Mouse (Mus musculus): ENCODE data around the gene Veph1. TPM values are rescaled to one million over a fixed set of nuclear protein-coding genes. Genes with fewer than 3 reads are reported as not detected.

The Veph1 gene
- polyA plus RNA-seq, 1 experiment from 2014 or later: 2.7 TPM

DNA sequence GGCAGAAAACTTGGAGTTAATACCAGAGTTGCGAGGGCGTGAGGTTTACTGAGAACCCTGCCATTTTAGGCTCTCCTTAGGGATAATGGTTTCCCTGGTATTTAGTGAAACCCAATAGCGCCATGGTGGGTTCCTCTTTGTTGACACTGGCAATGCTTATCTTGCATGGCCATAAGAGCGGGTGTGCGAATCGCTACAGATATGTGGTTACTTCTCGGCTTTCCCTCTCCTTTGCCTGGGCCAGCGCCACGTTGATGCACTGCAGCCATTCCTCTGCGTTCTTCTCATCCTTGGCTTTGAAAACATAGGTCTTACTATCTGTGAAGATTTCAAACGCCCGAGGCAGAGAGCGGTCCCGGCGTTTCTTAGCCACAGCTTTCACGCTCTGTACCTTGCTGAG is 239.7 kb downstream of the Veph1 start:
- no peaks in the 10 kb centered on the region for H3K27me3 ChIP-seq (replicated peaks)
- WGBS: 96% methylated on average over 16 of the region's 16 CpGs
- H3K9me3 ChIP-seq (replicated peaks): no peaks in the 10 kb centered on the region
- no peaks in the 10 kb centered on the region for H3K4me1 ChIP-seq
- H3K4me2 ChIP-seq: no peak overlapping the region
- no peak overlapping the region for H3K4me3 ChIP-seq (replicated peaks)
- H3K27ac ChIP-seq (replicated peaks): no peak overlapping the region
- no peak overlapping the region for H3K9ac ChIP-seq (replicated peaks)
- ATAC-seq (ENCODE audit: low FRiP score): no peak
- H3K36me3 ChIP-seq: no peaks in the 10 kb centered on the region

DNA sequence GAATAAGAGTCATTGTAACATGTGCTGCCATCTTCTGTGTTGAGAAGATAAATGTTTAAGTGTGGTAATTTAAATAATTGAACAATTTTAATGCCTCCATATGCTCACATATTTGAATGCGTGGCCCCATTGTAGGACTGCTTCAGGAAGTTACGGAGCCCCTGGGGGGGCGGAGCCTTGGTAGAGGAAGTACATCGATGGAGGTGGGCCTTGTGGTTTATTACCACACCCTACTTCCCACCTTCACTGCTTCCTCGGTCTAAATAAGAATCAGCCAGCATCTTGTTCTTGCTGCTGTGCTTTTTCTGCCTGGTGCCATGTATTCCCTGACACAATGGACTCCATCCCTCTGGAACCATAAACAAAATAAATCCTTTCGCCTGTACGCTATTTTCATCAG is 241.0 kb downstream of the Veph1 start:
- no peaks in the 10 kb centered on the region for H3K9me3 ChIP-seq (replicated peaks)
- no peak overlapping the region for H3K9ac ChIP-seq (replicated peaks)
- WGBS: 87% methylated on average over 7 of the region's 7 CpGs
- H3K4me1 ChIP-seq: no peaks in the 10 kb centered on the region
- H3K4me3 ChIP-seq (replicated peaks): no peak overlapping the region
- ATAC-seq (ENCODE audit: low FRiP score): no peak
- H3K27me3 ChIP-seq (replicated peaks): no peaks in the 10 kb centered on the region
- no peaks in the 10 kb centered on the region for H3K36me3 ChIP-seq
- no peak overlapping the region for H3K4me2 ChIP-seq
- no peak overlapping the region for H3K27ac ChIP-seq (replicated peaks)

DNA sequence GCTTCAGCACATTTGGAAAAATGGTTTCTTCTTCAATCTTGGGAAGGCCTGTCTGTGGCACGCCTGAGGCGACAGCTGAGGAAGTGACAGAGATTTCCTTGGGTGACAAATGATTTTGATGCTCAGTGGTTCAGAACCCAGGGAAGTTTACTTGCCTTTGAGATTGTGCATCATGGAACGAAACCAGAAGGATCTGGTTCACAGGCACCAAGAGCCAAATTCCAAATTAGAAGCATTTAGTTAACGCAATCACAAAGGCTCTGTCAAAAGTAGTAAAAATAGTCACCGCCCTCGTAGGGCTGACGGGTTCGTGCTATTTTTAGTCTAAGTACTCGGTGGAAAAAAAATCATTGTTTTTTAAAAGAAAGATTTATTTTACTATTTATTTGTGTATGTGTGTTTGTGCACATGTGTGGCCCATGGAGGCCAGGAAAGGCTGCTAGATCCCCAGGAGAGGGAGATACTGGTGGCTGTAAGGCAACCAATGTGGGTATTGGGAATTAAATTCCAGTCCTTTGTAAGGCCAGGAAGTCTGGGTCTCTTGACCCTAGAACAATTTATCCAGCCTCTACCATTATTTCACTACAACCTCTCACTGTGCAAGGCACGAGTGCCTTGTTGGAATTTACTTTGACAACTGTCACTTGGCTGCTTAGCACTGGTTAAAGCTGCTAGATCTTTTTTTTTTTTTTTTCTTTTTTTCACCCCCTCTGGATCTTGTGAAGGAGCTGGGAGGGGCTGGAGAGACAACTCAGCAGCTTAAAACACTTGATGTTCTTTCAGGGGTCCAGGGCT is 246.3 kb downstream of the Veph1 start:
- H3K9me3 ChIP-seq (replicated peaks): no peaks in the 10 kb centered on the region
- H3K4me1 ChIP-seq: no peaks in the 10 kb centered on the region
- H3K27me3 ChIP-seq (replicated peaks): no peaks in the 10 kb centered on the region
- no peak overlapping the region for H3K4me2 ChIP-seq
- no peaks in the 10 kb centered on the region for H3K36me3 ChIP-seq
- no peak overlapping the region for H3K4me3 ChIP-seq (replicated peaks)
- ATAC-seq (ENCODE audit: low FRiP score): no peak
- no peak overlapping the region for H3K9ac ChIP-seq (replicated peaks)
- 68% methylated on average over 10 of the region's 10 CpGs for WGBS
- H3K27ac ChIP-seq (replicated peaks): no peak overlapping the region

DNA sequence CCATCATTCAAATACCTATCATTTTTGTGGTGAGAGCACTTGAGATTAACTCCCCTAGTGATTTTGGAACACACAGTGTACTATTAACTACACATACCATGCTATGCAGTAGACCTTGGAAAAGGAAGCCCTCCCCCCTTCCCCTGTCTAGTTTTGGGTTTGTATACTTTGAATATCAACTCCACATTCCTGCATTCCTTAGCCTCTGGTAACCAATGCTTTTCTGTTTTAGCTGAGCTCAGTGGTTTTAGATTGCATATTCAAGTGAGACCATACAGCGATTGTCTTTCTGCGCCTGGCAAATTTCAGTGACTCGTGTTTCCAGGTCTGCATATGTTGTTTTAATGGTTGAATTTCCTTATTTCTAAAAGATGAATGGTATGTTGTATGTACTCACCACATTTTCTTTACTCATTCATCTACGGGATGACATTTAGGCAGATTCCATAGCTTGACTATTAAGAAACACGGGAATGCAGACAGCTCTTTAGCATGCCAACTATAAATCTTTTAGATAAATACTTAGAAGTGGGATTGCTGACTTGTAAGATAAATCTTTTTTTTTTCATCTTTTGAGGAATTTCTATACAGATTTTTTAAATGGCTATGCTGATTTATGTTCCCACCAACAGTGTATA is 255.7 kb downstream of the Veph1 start:
- ATAC-seq (ENCODE audit: low FRiP score): no peak
- Histone ChIP-seq H3K4me3 (replicated peaks) (no peak overlapping the region), H3K27ac (replicated peaks) (no peak overlapping the region), H3K36me3 (no peaks in the 10 kb centered on the region), H3K9ac (replicated peaks) (no peak overlapping the region), H3K9me3 (replicated peaks) (no peaks in the 10 kb centered on the region), H3K27me3 (replicated peaks) (no peaks in the 10 kb centered on the region), H3K4me2 (no peak overlapping the region), H3K4me1 (no peaks in the 10 kb centered on the region)
- WGBS: 68% methylated on average over 5 of the region's 5 CpGs

DNA sequence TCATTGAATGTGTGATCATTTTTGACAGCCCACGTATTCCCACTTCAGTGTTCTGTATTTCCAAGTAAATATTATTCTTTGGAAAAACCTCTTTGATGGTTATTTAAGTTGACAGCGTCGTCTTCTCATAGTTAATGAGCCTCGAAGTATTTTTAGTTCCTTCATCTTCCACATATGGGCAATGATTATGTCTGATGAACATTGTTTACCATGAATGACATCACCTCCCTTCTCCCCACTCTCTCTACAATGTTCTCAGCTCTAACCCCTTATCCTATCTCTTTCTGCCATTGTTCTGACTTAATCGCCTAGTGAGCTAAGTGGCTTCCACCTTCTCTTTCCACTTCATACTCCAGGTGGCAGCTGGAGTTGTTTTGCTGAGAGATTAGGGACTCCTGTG is 261.4 kb downstream of the Veph1 start:
- H3K4me3 ChIP-seq (replicated peaks): no peak overlapping the region
- no peak overlapping the region for H3K9ac ChIP-seq (replicated peaks)
- no peak overlapping the region for H3K27ac ChIP-seq (replicated peaks)
- H3K27me3 ChIP-seq (replicated peaks): no peaks in the 10 kb centered on the region
- H3K4me1 ChIP-seq: no peaks in the 10 kb centered on the region
- WGBS: 90% methylated on average over 5 of the region's 5 CpGs
- H3K9me3 ChIP-seq (replicated peaks): no peaks in the 10 kb centered on the region
- no peak for ATAC-seq (ENCODE audit: low FRiP score)
- H3K4me2 ChIP-seq: no peak overlapping the region
- H3K36me3 ChIP-seq: no peaks in the 10 kb centered on the region

DNA sequence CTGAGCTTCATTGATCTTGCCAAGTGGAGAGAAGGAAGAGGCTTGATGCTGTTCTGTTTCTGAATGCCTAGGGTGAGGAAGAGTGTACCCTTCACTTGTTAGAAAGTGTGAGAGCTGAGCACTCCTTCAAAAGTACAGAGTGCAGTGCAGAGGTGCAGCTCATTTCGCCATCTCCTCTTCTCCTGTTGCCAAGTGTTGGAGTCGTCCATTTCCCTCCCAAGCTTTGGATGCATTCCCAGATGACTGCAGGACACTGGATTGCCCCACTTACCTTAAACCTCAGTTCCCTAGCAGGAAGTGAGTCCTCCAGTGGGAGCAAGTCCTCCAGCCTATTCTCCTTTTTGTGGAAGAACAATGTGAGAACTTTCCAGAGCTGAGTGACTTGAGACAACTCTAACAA is 263.3 kb downstream of the Veph1 start:
- Histone ChIP-seq H3K4me3 (replicated peaks) (no peak overlapping the region), H3K9me3 (replicated peaks) (no peaks in the 10 kb centered on the region), H3K9ac (replicated peaks) (no peak overlapping the region), H3K27me3 (replicated peaks) (no peaks in the 10 kb centered on the region), H3K4me1 (no peaks in the 10 kb centered on the region), H3K36me3 (no peaks in the 10 kb centered on the region), H3K4me2 (no peak overlapping the region), H3K27ac (replicated peaks) (no peak overlapping the region)
- 75% methylated on average over 2 of the region's 2 CpGs for WGBS
- no peak for ATAC-seq (ENCODE audit: low FRiP score)

DNA sequence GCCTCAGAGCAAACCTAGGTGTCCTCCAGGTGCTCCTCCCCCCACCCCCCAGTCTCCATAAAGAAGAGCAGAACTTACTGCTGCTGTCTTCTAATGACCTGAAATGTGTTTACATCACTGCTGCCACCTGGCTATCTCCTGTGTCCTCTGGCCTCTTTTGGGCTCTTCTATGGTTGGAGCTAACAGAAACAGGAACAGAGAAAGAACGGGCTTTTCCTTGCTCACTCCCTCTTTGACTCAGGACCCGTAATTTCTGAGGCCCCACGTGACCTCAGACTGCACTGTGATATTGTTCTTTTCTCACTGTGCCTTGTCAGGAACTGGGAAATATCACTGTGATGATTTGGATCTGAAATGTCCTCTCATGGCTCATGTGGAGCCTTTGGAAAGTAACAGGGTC is 271.2 kb downstream of the Veph1 start:
- Histone ChIP-seq H3K27ac (replicated peaks) (no peak overlapping the region), H3K27me3 (replicated peaks) (no peaks in the 10 kb centered on the region), H3K4me1 (no peaks in the 10 kb centered on the region), H3K4me3 (replicated peaks) (no peak overlapping the region), H3K4me2 (no peak overlapping the region), H3K9ac (replicated peaks) (no peak overlapping the region), H3K36me3 (no peaks in the 10 kb centered on the region), H3K9me3 (replicated peaks) (no peaks in the 10 kb centered on the region)
- no peak for ATAC-seq (ENCODE audit: low FRiP score)
- 84% methylated on average over 3 of the region's 3 CpGs for WGBS

DNA sequence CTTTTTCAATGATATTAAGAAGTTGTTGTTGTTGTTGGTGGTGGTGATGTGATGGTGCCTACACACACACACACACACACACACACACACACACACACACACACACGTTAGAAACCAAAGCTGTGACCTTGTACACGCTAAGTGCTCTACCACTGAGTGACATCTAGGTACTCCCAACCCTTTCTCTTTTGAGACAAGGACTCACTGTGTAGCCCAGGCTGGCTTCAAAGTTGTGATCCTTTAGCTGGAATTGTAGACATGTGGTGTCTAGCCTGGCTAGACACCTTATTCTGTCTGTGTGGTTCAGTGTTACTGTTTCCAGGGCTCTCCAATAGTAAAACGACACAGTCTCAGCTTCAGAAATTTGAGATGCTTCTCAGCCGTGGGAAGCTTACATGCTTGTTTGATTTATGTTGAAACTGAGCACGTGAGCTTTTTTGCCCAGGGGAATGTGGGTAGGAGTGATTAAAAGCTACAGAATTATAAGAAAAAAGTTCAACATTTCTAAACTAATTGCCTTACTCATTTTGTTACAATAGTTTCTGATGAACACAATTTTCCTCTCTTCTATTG is 272.3 kb downstream of the Veph1 start:
- WGBS: 70% methylated on average over 5 of the region's 5 CpGs
- Histone ChIP-seq H3K4me3 (replicated peaks) (no peak overlapping the region), H3K9me3 (replicated peaks) (no peaks in the 10 kb centered on the region), H3K36me3 (no peaks in the 10 kb centered on the region), H3K27ac (replicated peaks) (no peak overlapping the region), H3K9ac (replicated peaks) (no peak overlapping the region), H3K27me3 (replicated peaks) (no peaks in the 10 kb centered on the region), H3K4me1 (no peaks in the 10 kb centered on the region), H3K4me2 (no peak overlapping the region)
- ATAC-seq (ENCODE audit: low FRiP score): no peak

DNA sequence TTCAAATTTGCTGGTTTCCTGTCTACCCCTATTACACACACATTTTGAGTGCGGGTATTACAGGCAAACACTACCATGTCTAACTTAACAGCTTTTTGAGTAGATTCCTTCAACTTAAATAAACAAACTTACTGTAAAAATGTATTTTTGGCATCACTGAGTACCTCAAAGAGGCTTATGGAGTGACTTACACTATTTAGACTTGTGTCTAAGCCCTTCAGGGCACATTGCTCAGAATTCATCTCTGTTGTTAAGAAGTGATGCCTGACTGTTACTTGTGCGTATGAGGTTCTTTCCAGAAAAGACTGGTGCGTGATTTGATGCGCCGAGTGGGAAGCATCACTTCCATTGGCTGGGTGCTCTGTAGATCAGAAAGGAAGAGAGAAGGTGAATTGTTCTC is 277.5 kb downstream of the Veph1 start:
- H3K4me2 ChIP-seq: no peak overlapping the region
- H3K27ac ChIP-seq (replicated peaks): no peak overlapping the region
- no peak for ATAC-seq (ENCODE audit: low FRiP score)
- no peak overlapping the region for H3K4me3 ChIP-seq (replicated peaks)
- H3K4me1 ChIP-seq: no peaks in the 10 kb centered on the region
- no peaks in the 10 kb centered on the region for H3K27me3 ChIP-seq (replicated peaks)
- no peak overlapping the region for H3K9ac ChIP-seq (replicated peaks)
- H3K36me3 ChIP-seq: no peaks in the 10 kb centered on the region
- no peaks in the 10 kb centered on the region for H3K9me3 ChIP-seq (replicated peaks)
- 95% methylated on average over 5 of the region's 5 CpGs for WGBS

DNA sequence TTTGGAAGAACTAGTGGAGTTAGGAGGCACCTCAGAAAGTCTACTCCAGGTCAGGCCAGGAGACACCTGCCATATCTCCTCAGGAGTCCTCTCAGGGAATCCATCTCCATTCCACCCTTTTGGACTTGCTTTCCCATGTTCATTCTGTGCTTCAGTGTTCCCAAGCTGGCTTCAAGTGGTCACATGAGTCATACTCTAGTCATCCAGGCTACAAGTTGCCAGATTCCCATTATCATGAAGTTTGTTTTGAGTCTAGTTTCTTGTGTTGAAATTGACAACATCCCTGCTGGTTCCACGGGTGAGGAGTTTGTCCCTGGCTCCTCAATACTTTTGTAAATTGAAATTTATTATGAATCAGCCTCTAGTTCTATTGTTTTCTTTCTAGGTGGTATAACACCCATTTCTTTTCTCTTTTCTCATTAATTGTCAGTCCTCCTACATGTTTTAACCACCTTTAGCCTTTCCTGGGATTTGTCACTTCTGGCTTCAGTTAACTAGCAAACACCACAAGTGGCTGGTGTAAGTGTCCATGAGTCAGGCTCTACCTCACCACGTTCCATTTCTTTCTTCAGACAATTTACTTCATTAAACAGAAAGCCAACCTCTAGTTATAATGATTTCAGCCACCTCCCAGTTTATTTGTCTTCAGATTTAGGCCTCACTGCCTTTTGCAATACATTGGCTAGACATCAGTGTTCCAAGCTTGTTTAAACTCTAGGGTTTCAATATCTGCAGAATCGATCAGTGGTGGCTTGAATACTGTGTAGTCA is 288.8 kb downstream of the Veph1 start:
- WGBS: 88% methylated on average over 3 of the region's 3 CpGs
- H3K36me3 ChIP-seq: no peaks in the 10 kb centered on the region
- 0 out of 2 replicates have a peak, but pooled peaks cover 2% of the 10 kb centered on the region for H3K9me3 ChIP-seq (replicated peaks)
- no peak overlapping the region for H3K27ac ChIP-seq (replicated peaks)
- no peaks in the 10 kb centered on the region for H3K4me1 ChIP-seq
- no peak overlapping the region for H3K4me2 ChIP-seq
- ATAC-seq (ENCODE audit: low FRiP score): no peak
- no peak overlapping the region for H3K9ac ChIP-seq (replicated peaks)
- H3K27me3 ChIP-seq (replicated peaks): no peaks in the 10 kb centered on the region
- no peak overlapping the region for H3K4me3 ChIP-seq (replicated peaks)

DNA sequence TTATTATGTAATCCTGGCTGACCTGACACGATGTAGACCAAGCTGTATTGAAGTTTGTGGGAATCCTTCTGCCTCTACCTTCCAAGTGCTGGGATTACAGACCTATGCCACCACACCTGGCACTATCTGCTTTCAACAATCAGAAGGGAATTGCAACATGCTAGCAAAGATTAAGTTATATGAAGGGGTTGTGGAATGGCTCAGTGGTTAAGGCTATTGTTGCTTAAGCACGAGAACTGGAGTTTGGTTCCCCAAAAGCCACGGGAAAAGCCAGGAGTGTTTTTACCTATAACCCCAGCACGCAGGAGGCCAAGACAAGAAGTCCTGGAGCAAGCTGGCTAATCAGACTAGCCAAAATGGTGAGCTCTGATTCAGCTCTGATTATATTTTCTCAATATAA is 291.6 kb downstream of the Veph1 start:
- Histone ChIP-seq H3K4me3 (replicated peaks) (no peak overlapping the region), H3K4me2 (no peak overlapping the region), H3K27ac (replicated peaks) (no peak overlapping the region), H3K4me1 (no peaks in the 10 kb centered on the region), H3K27me3 (replicated peaks) (no peaks in the 10 kb centered on the region), H3K9me3 (replicated peaks) (no peaks in the 10 kb centered on the region), H3K9ac (replicated peaks) (no peak overlapping the region), H3K36me3 (no peaks in the 10 kb centered on the region)
- 89% methylated on average over 4 of the region's 4 CpGs for WGBS
- no peak for ATAC-seq (ENCODE audit: low FRiP score)

Data from neural tube, embryonic 15.5 days (tissue).